Mouse (Mus musculus) megakaryocyte, embryonic 14.5 days (primary cell): Measurements from ENCODE around the gene Zdhhc1.

Experiments
- FLI1 ChIP-seq: IDR thresholded peaks from 2 replicates; pipeline ENCODE4 v1.6.1; 2012; ENCODE audit warnings: low read length, inconsistent platforms, mixed read lengths
- GATA1 ChIP-seq: IDR thresholded peaks from 3 replicates; pipeline ENCODE4 v1.6.1; 2012; ENCODE audit warnings: mixed read lengths, low read length, inconsistent platforms, borderline replicate concordance

DNA sequence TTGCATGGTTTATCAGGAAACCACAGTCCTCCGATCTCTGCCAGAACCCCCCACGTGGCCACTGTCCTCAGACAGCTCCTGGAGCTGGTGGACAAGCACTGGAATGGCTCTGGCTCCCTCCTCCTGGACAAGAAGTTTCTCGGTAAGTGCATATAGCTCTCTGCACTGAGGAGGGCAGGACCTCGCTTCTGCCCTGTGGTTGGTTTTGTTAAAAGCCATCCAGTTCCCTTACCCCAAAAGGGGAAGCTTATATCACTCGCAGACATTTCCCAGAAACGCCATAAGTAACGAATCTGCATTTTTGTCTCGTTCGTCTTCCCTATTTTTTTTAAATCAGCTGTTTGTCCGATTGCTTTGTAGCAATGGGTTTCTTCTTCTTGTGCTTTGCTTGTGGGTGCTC is 41.5 kb downstream of the Zdhhc1 start:
- TF ChIP-seq GATA1 = no peak
- TF ChIP-seq FLI1 = no peak
